ENCODE assay signal across 25 mouse cellular contexts in the genomic region with DNA sequence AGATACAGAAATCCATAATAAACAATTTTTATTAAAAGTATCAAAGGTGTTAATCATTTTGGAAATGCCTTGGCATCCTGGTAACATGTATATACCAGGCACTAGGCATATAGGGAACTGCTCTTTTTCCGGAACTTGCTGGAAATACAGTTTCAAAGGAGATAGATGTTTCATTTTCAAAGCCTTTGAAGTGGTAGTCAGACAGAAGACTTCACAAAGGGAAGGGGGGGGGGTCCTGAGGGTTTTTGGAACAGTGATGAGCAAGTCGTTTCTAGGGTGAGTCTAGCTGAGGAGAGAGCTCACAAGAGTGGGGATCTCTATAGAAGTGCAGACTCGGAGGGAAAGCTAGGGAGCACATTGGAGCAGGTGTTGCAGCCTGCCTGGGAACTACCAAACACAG.
"Had no signal": no experiment of that assay in that cellular context is flagged by ENCODE, and none has a peak within 500 bp of the region (broad histone marks: within the 10 kb centered on the region; RNA-seq: fewer than 3 reads in every experiment).

No protein-coding gene starts in this region.

- H3K27ac ChIP-seq: gastrocnemius, adult 2 months; heart, adult 2 months; heart, embryonic 10.5 days; hindbrain, embryonic 10.5 days; hindbrain, embryonic 12.5 days; hindbrain, embryonic 14.5 days; layer of hippocampus, adult 2 months; left cerebral cortex, adult 2 months; limb, embryonic 13.5 days; limb, embryonic 15.5 days; liver, embryonic 12.5 days had no signal

- H3K9ac ChIP-seq: heart, embryonic 12.5 days; hindbrain, embryonic 12.5 days; hindbrain, embryonic 14.5 days; limb, embryonic 13.5 days; limb, embryonic 15.5 days; liver, embryonic 12.5 days had no signal

- H3K4me2 ChIP-seq: heart, embryonic 12.5 days; hindbrain, embryonic 12.5 days; hindbrain, embryonic 14.5 days; limb, embryonic 13.5 days; limb, embryonic 15.5 days; liver, embryonic 12.5 days had no signal

- H3K36me3 ChIP-seq: heart, embryonic 10.5 days; heart, embryonic 12.5 days; hindbrain, embryonic 10.5 days; hindbrain, embryonic 12.5 days; limb, embryonic 13.5 days; limb, embryonic 15.5 days; liver, embryonic 12.5 days had no signal

- H3K27me3 ChIP-seq: heart, embryonic 12.5 days; hindbrain, embryonic 12.5 days; limb, embryonic 13.5 days; limb, embryonic 15.5 days; liver, embryonic 12.5 days had no signal

- ATAC-seq: hindbrain, embryonic 16.5 days; inflammation-experienced regulatory T-cells, adult 6 months; intestine, embryonic 16.5 days; liver, embryonic 12.5 days had no signal

- DNase-seq: gastrocnemius, adult 2 months; gastrocnemius, postnatal 10 days; gastrocnemius, postnatal 25 days; heart, adult 2 months; heart, postnatal 10 days; heart, postnatal 4 days; kidney, adult 18-20 months; kidney, adult 8-10 months; kidney, postnatal 10 days; kidney, postnatal 25 days; kidney, postnatal 4 days; left cerebral cortex, postnatal 4 days had no signal

- H3K4me3 ChIP-seq: gastrocnemius, adult 2 months; heart, adult 2 months; heart, embryonic 10.5 days; heart, embryonic 12.5 days; hindbrain, embryonic 10.5 days; hindbrain, embryonic 12.5 days; layer of hippocampus, adult 2 months; left cerebral cortex, adult 2 months; limb, embryonic 13.5 days; limb, embryonic 15.5 days; liver, embryonic 12.5 days had no signal

- H3K4me1 ChIP-seq: heart, embryonic 10.5 days; heart, embryonic 12.5 days; hindbrain, embryonic 12.5 days; limb, embryonic 13.5 days; limb, embryonic 15.5 days had no signal

- H3K9me3 ChIP-seq: limb, embryonic 15.5 days; liver, embryonic 12.5 days had no signal
